Mouse (Mus musculus): ENCODE results near the gene 4930556J24Rik. TPM values are rescaled to one million over a fixed set of nuclear protein-coding genes. Genes with fewer than 3 reads are reported as not detected.
"Not testable (repeated sequence)": the region's sequence is repeated elsewhere in the genome, so short reads cannot be mapped to it uniquely, and the experiment has no call there.

Gene 4930556J24Rik
- polyA plus RNA-seq, 1 experiment from 2014 or later: 0.23 TPM

- H3K27me3 ChIP-seq (replicated peaks): 0 out of 2 replicates have a peak, but pooled peaks cover 4% of the 10 kb centered on the region
- ATAC-seq (replicated peaks): peak; percentile 91
- peak overlapping the region; percentile 83 for H3K27ac ChIP-seq
- WGBS: under 1% methylated on average over 65 of the region's 65 CpGs
- H3K9ac ChIP-seq: peak overlapping the region; percentile 65
- peak overlapping the region; percentile 73 for H3K4me3 ChIP-seq
- H3K9me3 ChIP-seq: no peaks in the 10 kb centered on the region
- H3K4me1 ChIP-seq: peaks cover 49% of the 10 kb centered on the region
- peak overlapping the region; percentile 97 for H3K4me2 ChIP-seq
- no peaks in the 10 kb centered on the region for H3K36me3 ChIP-seq (replicated peaks)
Observed at GRCm38 (mm10) chr11:3913316-3914108, 63.1 kb downstream of the 4930556J24Rik start.

- Histone ChIP-seq H3K4me1 (peaks cover 49% of the 10 kb centered on the region), H3K27me3 (replicated peaks) (0 out of 2 replicates have a peak, but pooled peaks cover 4% of the 10 kb centered on the region), H3K27ac (peak overlapping the region; percentile 83), H3K4me2 (peak overlapping the region; percentile 97), H3K4me3 (peak overlapping the region; percentile 73), H3K9ac (peak overlapping the region; percentile 65), H3K9me3 (no peaks in the 10 kb centered on the region), H3K36me3 (replicated peaks) (no peaks in the 10 kb centered on the region)
- WGBS: 1% methylated on average over 16 of the region's 16 CpGs
- ATAC-seq (replicated peaks): no peak; the same call in 1 of the 2 replicates
Observed at GRCm38 (mm10) chr11:3912875-3913271, 63.7 kb downstream of the 4930556J24Rik start.

- H3K27ac ChIP-seq: peak overlapping the region; percentile 83
- H3K4me1 ChIP-seq: peaks cover 49% of the 10 kb centered on the region
- peak; percentile 22 for ATAC-seq (replicated peaks)
- H3K36me3 ChIP-seq (replicated peaks): no peaks in the 10 kb centered on the region
- H3K9me3 ChIP-seq: no peaks in the 10 kb centered on the region
- H3K4me3 ChIP-seq: peak overlapping the region; percentile 73
- WGBS: 10% methylated on average over 19 of the region's 19 CpGs
- peak overlapping the region; percentile 97 for H3K4me2 ChIP-seq
- H3K9ac ChIP-seq: peak overlapping the region; percentile 65
- H3K27me3 ChIP-seq (replicated peaks): 0 out of 2 replicates have a peak, but pooled peaks cover 4% of the 10 kb centered on the region
Observed at GRCm38 (mm10) chr11:3912100-3912874, 64.3 kb downstream of the 4930556J24Rik start.

- not testable (repeated sequence) for H3K36me3 ChIP-seq (replicated peaks); ATAC-seq (replicated peaks); H3K27me3 ChIP-seq (replicated peaks); H3K9me3 ChIP-seq; H3K27ac ChIP-seq
- H3K9ac ChIP-seq: peak overlapping the region; percentile 11; the same call in 1 of the 2 replicates
- H3K4me2 ChIP-seq: peak overlapping the region; percentile 97
- H3K4me1 ChIP-seq: peaks cover 49% of the 10 kb centered on the region
- WGBS: 87% methylated on average over 6 of the region's 6 CpGs
- peak overlapping the region; percentile 73 for H3K4me3 ChIP-seq
Observed at GRCm38 (mm10) chr11:3911440-3911839, 65.1 kb downstream of the 4930556J24Rik start.

- Histone ChIP-seq H3K9me3 (no peaks in the 10 kb centered on the region), H3K9ac (peak overlapping the region; percentile 11; the same call in 1 of the 2 replicates), H3K4me3 (peak overlapping the region; percentile 73), H3K36me3 (replicated peaks) (0 out of 2 replicates have a peak, but pooled peaks cover 2% of the 10 kb centered on the region), H3K27ac (no peak overlapping the region), H3K27me3 (replicated peaks) (no peaks in the 10 kb centered on the region), H3K4me1 (peaks cover 49% of the 10 kb centered on the region), H3K4me2 (peak overlapping the region; percentile 97)
- 53% methylated on average over 5 of the region's 5 CpGs for WGBS
- ATAC-seq (replicated peaks): no peak
Observed at GRCm38 (mm10) chr11:3910513-3911310, 65.9 kb downstream of the 4930556J24Rik start.

GRCm38 (mm10) chr11:3909236-3909635, 67.3 kb downstream of the 4930556J24Rik start:
- WGBS: 90% methylated on average over 4 of the region's 4 CpGs
- H3K9me3 ChIP-seq: no peaks in the 10 kb centered on the region
- no peak for ATAC-seq (replicated peaks)
- H3K36me3 ChIP-seq (replicated peaks): 0 out of 2 replicates have a peak, but pooled peaks cover 2% of the 10 kb centered on the region
- H3K4me1 ChIP-seq: peaks cover 47% of the 10 kb centered on the region
- H3K4me2 ChIP-seq: no peak overlapping the region
- H3K27me3 ChIP-seq (replicated peaks): no peaks in the 10 kb centered on the region
- no peak overlapping the region for H3K27ac ChIP-seq
- H3K9ac ChIP-seq: no peak overlapping the region
- H3K4me3 ChIP-seq: no peak overlapping the region

GRCm38 (mm10) chr11:3905446-3905845, 71.1 kb downstream of the 4930556J24Rik start:
- H3K9ac ChIP-seq: no peak overlapping the region
- no peaks in the 10 kb centered on the region for H3K9me3 ChIP-seq
- H3K4me3 ChIP-seq: no peak overlapping the region
- no peak overlapping the region for H3K4me2 ChIP-seq
- H3K27ac ChIP-seq: no peak overlapping the region
- peaks cover 20% of the 10 kb centered on the region for H3K4me1 ChIP-seq
- no peak for ATAC-seq (replicated peaks)
- 100% methylated on average over 1 of the region's 1 CpGs for WGBS
- H3K27me3 ChIP-seq (replicated peaks): no peaks in the 10 kb centered on the region
- 0 out of 2 replicates have a peak, but pooled peaks cover 2% of the 10 kb centered on the region for H3K36me3 ChIP-seq (replicated peaks)

GRCm38 (mm10) chr11:3904673-3905072, 71.9 kb downstream of the 4930556J24Rik start:
- ATAC-seq (replicated peaks): no peak
- WGBS: 88% methylated on average over 6 of the region's 6 CpGs
- Histone ChIP-seq H3K36me3 (replicated peaks) (0 out of 2 replicates have a peak, but pooled peaks cover 2% of the 10 kb centered on the region), H3K9ac (no peak overlapping the region), H3K4me3 (no peak overlapping the region), H3K4me1 (peaks cover 18% of the 10 kb centered on the region), H3K4me2 (no peak overlapping the region), H3K27ac (no peak overlapping the region), H3K27me3 (replicated peaks) (no peaks in the 10 kb centered on the region), H3K9me3 (no peaks in the 10 kb centered on the region)

- Histone ChIP-seq H3K9ac (no peak overlapping the region), H3K9me3 (no peaks in the 10 kb centered on the region), H3K36me3 (replicated peaks) (0 out of 2 replicates have a peak, but pooled peaks cover 5% of the 10 kb centered on the region), H3K27ac (no peak overlapping the region), H3K27me3 (replicated peaks) (no peaks in the 10 kb centered on the region), H3K4me1 (peaks cover 11% of the 10 kb centered on the region; the same call in 1 of the 2 replicates), H3K4me3 (no peak overlapping the region), H3K4me2 (no peak overlapping the region)
- WGBS: 83% methylated on average over 5 of the region's 5 CpGs
- ATAC-seq (replicated peaks): no peak
Observed at GRCm38 (mm10) chr11:3903046-3903445, 73.5 kb downstream of the 4930556J24Rik start.

- Histone ChIP-seq H3K4me1 (peaks cover 11% of the 10 kb centered on the region; the same call in 1 of the 2 replicates), H3K4me3 (no peak overlapping the region), H3K9me3 (no peaks in the 10 kb centered on the region), H3K27me3 (replicated peaks) (no peaks in the 10 kb centered on the region), H3K9ac (no peak overlapping the region), H3K36me3 (replicated peaks) (0 out of 2 replicates have a peak, but pooled peaks cover 9% of the 10 kb centered on the region), H3K4me2 (no peak overlapping the region), H3K27ac (no peak overlapping the region)
- 90% methylated on average over 3 of the region's 3 CpGs for WGBS
- no peak for ATAC-seq (replicated peaks)
Observed at GRCm38 (mm10) chr11:3902516-3902915, 74.1 kb downstream of the 4930556J24Rik start.

- Histone ChIP-seq H3K4me3 (no peak overlapping the region), H3K4me2 (0 out of 2 replicates have a peak overlapping the region, but pooled peaks have one; percentile 5), H3K27ac (no peak overlapping the region), H3K9ac (no peak overlapping the region), H3K9me3 (no peaks in the 10 kb centered on the region), H3K4me1 (peaks cover 17% of the 10 kb centered on the region), H3K36me3 (replicated peaks) (peaks cover 14% of the 10 kb centered on the region; the same call in 1 of the 2 replicates), H3K27me3 (replicated peaks) (no peaks in the 10 kb centered on the region)
- 88% methylated on average over 6 of the region's 6 CpGs for WGBS
- ATAC-seq (replicated peaks): no peak
Observed at GRCm38 (mm10) chr11:3900296-3900695, 76.3 kb downstream of the 4930556J24Rik start.
